Mouse (Mus musculus) spleen, postnatal 4 days (tissue): ENCODE measurements around the gene Paxip1.
A peak's percentile ranks its signal among the peaks of the same experiment; 100 is the strongest.

Experiments
- DNase-seq, 2 experiments: peaks; one replicate each; pipeline ENCODE4 v3.0.0; 2022; ENCODE audit warnings: low spot score in 2 of 2

The Paxip1 gene

GRCm38 (mm10) chr5:27730666-27731065 is 60.8 kb downstream of the Paxip1 start:
- DNase-seq: no peak

- DNase-seq: no peak
Observed at GRCm38 (mm10) chr5:27724460-27724859, 67.0 kb downstream of the Paxip1 start.

- DNase-seq: no peak
Observed at GRCm38 (mm10) chr5:27719311-27719710, 72.2 kb downstream of the Paxip1 start.

DNA sequence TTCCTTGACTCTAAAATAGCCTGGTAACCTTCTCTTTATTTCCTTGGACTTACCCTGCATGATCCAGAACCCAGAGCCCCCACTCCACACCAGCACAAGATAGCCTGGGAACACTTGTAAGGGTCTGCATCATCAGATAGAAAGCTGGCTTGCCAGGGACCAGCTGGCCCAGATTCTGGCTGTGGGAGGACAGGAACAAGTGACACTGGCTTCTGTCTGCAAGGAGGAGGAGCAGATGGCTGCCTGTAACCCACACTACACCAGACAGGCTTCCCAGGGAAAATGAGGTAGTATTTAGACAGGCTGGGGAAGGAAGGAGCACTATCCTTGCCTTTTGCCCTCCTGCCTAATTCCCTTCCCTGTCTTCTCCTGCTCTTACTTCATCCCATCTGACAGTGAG is 74.2 kb downstream of the Paxip1 start:
- DNase-seq: no peak

DNA sequence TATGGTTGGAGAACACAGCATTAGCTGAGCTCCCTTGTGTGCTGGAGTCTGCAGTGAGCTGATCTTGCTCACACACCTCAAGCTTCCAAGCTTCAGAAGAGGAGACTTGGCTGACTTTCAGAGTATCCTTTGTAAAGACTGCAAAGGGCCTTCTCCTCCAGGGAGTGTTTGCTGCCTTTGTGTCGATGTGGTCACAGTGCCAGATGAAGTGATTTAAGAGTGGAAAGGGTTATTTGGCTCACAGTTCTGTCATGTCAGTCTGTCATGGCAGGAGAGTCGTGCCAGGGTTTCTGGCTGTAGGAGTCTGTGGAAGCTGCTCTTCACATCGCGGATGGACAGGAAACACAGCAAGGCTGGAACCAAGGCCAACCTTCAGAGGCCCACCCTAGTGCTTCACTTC is 75.5 kb downstream of the Paxip1 start:
- DNase-seq: no peak

DNA sequence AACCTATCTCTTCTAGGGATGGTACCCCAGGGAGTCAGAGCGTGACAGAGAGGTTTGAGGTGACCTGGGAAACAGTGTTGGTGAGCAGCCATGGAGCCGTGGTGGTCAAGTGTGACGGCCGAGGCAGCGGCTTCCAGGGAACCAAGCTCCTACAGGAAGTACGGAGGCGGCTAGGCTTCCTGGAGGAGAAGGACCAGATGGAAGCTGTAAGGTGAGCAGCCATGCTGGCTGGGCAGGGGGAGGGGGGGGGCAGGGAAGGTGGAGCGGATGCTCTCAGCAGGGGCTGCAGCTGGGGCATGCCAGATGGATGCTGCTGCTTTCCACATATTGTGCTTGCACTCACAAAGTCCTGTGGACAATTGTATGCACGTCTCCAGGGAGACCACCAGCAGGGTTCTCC is 77.1 kb downstream of the Paxip1 start:
- DNase-seq: no peak

DNA sequence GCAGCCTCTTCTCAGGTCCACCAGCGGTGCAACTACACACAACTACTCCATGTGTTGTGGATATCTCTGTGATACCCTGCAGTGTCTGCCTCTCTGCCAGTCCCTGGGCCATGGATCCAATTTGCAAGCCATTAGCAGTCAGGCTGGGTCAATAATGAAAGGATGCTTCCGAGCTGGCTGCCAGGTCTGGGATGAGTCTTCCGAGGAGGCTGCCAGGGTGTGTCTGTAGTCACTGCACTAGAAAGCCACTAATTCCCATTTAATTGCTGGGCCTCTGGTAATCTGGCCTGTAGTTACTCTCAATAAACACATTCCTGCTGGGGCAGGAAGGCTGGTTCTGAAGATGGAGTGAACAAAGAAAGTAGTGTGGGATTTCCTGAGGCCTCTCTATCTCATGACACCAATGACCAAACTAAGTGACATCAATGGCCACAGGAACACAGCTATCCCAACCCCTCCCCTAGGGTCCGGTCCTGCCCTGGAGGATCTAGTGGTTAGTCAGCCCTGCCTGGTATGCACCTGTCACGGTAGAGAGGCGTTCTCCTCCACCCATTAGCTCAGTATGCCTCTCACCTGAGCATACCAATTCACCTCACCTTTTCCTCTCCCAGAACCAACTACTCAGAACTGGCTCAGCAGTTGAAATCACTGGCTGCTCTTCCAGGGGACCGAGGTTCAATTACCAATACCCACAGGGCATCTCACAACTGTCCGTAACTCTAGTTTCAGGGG is 79.9 kb downstream of the Paxip1 start:
- no peak for DNase-seq

DNA sequence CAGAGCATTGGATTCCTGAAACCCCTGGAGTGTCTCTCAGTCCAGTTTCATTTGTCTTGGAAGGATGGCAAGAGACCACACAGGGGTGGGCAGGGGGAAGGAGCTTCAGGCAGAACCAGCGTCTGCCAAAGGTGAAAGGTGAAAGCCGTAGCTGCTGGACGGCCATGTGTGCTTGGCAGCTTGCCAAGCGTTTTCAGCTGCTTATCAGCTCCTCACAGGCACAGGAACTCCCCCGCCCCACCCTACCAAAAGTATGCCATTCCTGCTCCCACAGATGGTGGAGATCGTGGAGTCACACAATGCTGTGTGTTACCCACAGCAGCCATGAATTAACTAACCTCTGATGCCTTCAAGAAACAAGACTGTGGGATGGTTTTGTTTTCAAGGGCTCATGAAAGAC is 83.3 kb downstream of the Paxip1 start:
- DNase-seq: peak; percentile 84 to 87

DNA sequence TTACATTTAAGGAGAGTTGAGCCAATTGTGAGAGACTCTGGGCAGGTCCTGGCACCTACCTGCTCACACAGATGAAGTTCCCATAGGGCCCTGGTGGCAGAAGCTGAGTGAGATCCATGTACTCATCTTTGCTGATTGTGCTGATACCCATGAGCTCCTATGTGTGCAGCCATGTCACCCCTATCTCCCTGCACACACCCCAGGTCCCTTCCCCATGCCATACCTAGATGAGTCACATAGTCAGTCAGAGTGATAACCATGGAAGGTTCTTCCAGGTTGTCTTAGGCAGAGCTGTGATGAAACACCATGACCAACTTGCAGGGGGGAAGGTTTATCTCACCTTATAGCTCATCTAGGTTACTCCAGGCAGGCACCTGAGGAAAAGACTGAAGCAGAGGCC is 84.2 kb downstream of the Paxip1 start:
- no peak for DNase-seq

- no peak for DNase-seq
Observed at GRCm38 (mm10) chr5:27706551-27706950, 84.9 kb downstream of the Paxip1 start.

GRCm38 (mm10) chr5:27705020-27705419 is 86.5 kb downstream of the Paxip1 start:
- no peak for DNase-seq

DNA sequence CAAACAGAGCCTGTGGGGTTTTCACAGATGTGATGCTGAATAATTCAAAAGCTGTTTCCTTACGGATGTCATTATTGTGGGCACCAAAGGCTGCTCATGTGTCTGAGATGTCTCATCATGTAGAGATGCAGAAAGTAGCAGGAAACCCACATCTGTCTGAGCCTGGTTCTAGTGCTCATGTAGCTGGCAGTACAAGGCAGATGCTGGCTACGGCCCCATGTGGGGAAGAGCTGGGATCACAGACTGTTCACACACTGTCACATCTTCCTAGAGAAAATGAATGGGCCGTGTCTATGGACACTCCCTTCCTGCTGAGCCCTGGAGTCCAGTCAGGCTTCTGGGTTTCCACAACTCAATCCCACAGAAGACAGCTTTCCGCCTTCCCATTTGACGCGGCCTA is 89.0 kb downstream of the Paxip1 start:
- no peak for DNase-seq
